In the genomic region with DNA sequence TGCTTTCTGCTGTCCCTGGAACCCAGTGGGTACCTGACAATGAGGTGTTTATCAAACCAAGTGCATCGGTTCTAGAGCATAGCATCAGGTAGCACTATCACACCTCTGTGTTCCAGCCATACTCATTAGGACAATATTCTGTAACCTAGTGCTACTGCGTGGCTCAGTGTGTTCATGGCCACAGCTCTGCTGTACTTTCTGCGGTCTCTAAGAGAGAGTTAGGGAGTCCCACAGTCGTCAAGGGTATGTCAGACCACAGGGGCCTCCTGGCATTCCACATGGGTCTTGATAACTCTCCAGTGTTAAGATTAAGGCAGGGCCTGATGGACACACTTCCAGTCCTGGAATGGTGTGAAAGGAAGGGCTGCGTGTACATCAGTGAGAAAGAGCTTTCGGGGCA, we compare ENCODE assay signal across 21 mouse cellular contexts. TPM values are rescaled to one million over a fixed set of nuclear protein-coding genes. Genes with fewer than 3 reads are reported as not detected.
DNase-seq lines count a peak whose midpoint lies in the region; ATAC-seq and TF ChIP-seq lines count a peak whose summit lies in the region.
"Had no signal": no experiment of that assay in that cellular context is flagged by ENCODE, and none has a peak within 500 bp of the region (broad histone marks: within the 10 kb centered on the region; RNA-seq: fewer than 3 reads in every experiment).

No protein-coding gene starts in this region.

- peaks cover 57% of the 10 kb centered on the region for H3K4me1 ChIP-seq in heart, embryonic 13.5 days
- peaks cover 30% of the 10 kb centered on the region for H3K4me1 ChIP-seq in kidney, embryonic 15.5 days
- H3K4me1 ChIP-seq in stomach, embryonic 14.5 days (ENCODE audit: control insufficient read depth, insufficient read depth, low read length): peaks cover 6% of the 10 kb centered on the region; the same call in 1 of the 2 replicates
- H3K4me1 ChIP-seq in stomach, postnatal 0 days (replicated peaks; ENCODE audit: control insufficient read depth, insufficient read depth): peaks cover 4% of the 10 kb centered on the region; the same call in 1 of the 2 replicates
- H3K4me1 ChIP-seq in stomach, embryonic 16.5 days (ENCODE audit: control insufficient read depth, insufficient read depth, low read length): peaks cover 8% of the 10 kb centered on the region
- H3K4me1 ChIP-seq: embryonic facial prominence, embryonic 12.5 days; midbrain, embryonic 12.5 days; neural tube, embryonic 15.5 days had no signal

- no peak overlapping the region for H3K4me2 ChIP-seq in heart, embryonic 13.5 days
- no peak overlapping the region for H3K4me2 ChIP-seq in kidney, embryonic 15.5 days
- H3K4me2 ChIP-seq in stomach, embryonic 14.5 days (replicated peaks; ENCODE audit: low read depth, low read length): no peak overlapping the region
- no peak overlapping the region for H3K4me2 ChIP-seq in stomach, postnatal 0 days (replicated peaks; ENCODE audit: low read depth)
- no peak overlapping the region for H3K4me2 ChIP-seq in stomach, embryonic 16.5 days (ENCODE audit: low read depth, low read length)
- H3K4me2 ChIP-seq: embryonic facial prominence, embryonic 12.5 days; midbrain, embryonic 12.5 days; neural tube, embryonic 15.5 days had no signal

- H3K9ac ChIP-seq in heart, embryonic 13.5 days: no peak overlapping the region
- H3K9ac ChIP-seq in kidney, embryonic 15.5 days: no peak overlapping the region
- H3K9ac ChIP-seq in stomach, embryonic 14.5 days (replicated peaks; ENCODE audit: low read depth, low read length): no peak overlapping the region
- H3K9ac ChIP-seq in stomach, postnatal 0 days (ENCODE audit: low read length): no peak overlapping the region
- H3K9ac ChIP-seq in stomach, embryonic 16.5 days (ENCODE audit: low read length): no peak overlapping the region
- H3K9ac ChIP-seq: embryonic facial prominence, embryonic 12.5 days; forebrain, postnatal 0 days; midbrain, embryonic 12.5 days; neural tube, embryonic 15.5 days had no signal

- H3K27ac ChIP-seq in heart, embryonic 13.5 days (replicated peaks): peak overlapping the region; percentile 84
- H3K27ac ChIP-seq in kidney, embryonic 15.5 days: peak overlapping the region; percentile 81
- H3K27ac ChIP-seq in stomach, embryonic 14.5 days (ENCODE audit: low read length): peak overlapping the region; percentile 59; the same call in 1 of the 2 replicates
- H3K27ac ChIP-seq in stomach, postnatal 0 days (replicated peaks): no peak overlapping the region; the same call in 1 of the 2 replicates
- peak overlapping the region; percentile 72 for H3K27ac ChIP-seq in stomach, embryonic 16.5 days (ENCODE audit: low read length)
- H3K27ac ChIP-seq: hindbrain, postnatal 0 days; midbrain, embryonic 12.5 days; neural tube, embryonic 15.5 days had no signal

- H3K9me3 ChIP-seq in heart, embryonic 13.5 days: no peaks in the 10 kb centered on the region
- no peaks in the 10 kb centered on the region for H3K9me3 ChIP-seq in kidney, embryonic 15.5 days (replicated peaks)
- no peaks in the 10 kb centered on the region for H3K9me3 ChIP-seq in stomach, embryonic 14.5 days (ENCODE audit: control insufficient read depth, low read depth, low read length)
- H3K9me3 ChIP-seq in stomach, postnatal 0 days (ENCODE audit: control insufficient read depth, low read length): no peaks in the 10 kb centered on the region
- H3K9me3 ChIP-seq in stomach, embryonic 16.5 days (replicated peaks; ENCODE audit: control insufficient read depth, low read length): no peaks in the 10 kb centered on the region
- H3K9me3 ChIP-seq: embryonic facial prominence, embryonic 12.5 days; midbrain, embryonic 12.5 days; neural tube, embryonic 15.5 days had no signal

- no peak for ATAC-seq in heart, embryonic 13.5 days (ENCODE audit: extremely low read depth, insufficient number of reproducible peaks, low FRiP score, low TSS enrichment)
- no peak for ATAC-seq in kidney, embryonic 15.5 days (replicated peaks; ENCODE audit: low FRiP score)
- no peak for ATAC-seq in stomach, embryonic 14.5 days (ENCODE audit: insufficient number of reproducible peaks, insufficient read depth, low FRiP score, low read depth)
- no peak for ATAC-seq in stomach, postnatal 0 days (ENCODE audit: low FRiP score, low TSS enrichment)
- ATAC-seq in stomach, embryonic 16.5 days (ENCODE audit: insufficient read depth, low FRiP score): no peak
- ATAC-seq: activated CD4-positive, CD25-positive, alpha-beta regulatory T cell, adult 4 months; forebrain, postnatal 0 days; hindbrain, postnatal 0 days; lung, postnatal 0 days had no signal

- DNase-seq in heart, postnatal 4 days: no peak
- no peak for DNase-seq in kidney, adult 11 months
- DNase-seq in stomach, postnatal 0 days (ENCODE audit: low spot score): no peak
- DNase-seq in B cell, adult 2 months: no peak
- DNase-seq: adrenal gland, postnatal 10 days; cerebellum, adult 2 months; cerebellum, postnatal 25 days; forebrain, postnatal 0 days; gastrocnemius, postnatal 36 days; thymus, postnatal 25 days had no signal

- H3K27me3 ChIP-seq in heart, embryonic 13.5 days (replicated peaks): no peaks in the 10 kb centered on the region
- no peaks in the 10 kb centered on the region for H3K27me3 ChIP-seq in kidney, embryonic 15.5 days
- H3K27me3 ChIP-seq in stomach, embryonic 14.5 days (ENCODE audit: control insufficient read depth, insufficient read depth, low read length): no peaks in the 10 kb centered on the region
- H3K27me3 ChIP-seq in stomach, postnatal 0 days (ENCODE audit: control insufficient read depth, insufficient read depth, low read length): no peaks in the 10 kb centered on the region
- H3K27me3 ChIP-seq in stomach, embryonic 16.5 days (ENCODE audit: control insufficient read depth, insufficient read depth, low read length): no peaks in the 10 kb centered on the region
- H3K27me3 ChIP-seq: embryonic facial prominence, embryonic 12.5 days; midbrain, embryonic 12.5 days; neural tube, embryonic 15.5 days had no signal

- no peaks in the 10 kb centered on the region for H3K36me3 ChIP-seq in heart, embryonic 13.5 days
- no peaks in the 10 kb centered on the region for H3K36me3 ChIP-seq in kidney, embryonic 15.5 days
- H3K36me3 ChIP-seq in stomach, embryonic 14.5 days (ENCODE audit: control insufficient read depth, insufficient read depth, low read length): no peaks in the 10 kb centered on the region
- no peaks in the 10 kb centered on the region for H3K36me3 ChIP-seq in stomach, postnatal 0 days (ENCODE audit: control insufficient read depth, insufficient read depth, low read length)
- no peaks in the 10 kb centered on the region for H3K36me3 ChIP-seq in stomach, embryonic 16.5 days (ENCODE audit: control insufficient read depth, insufficient read depth, low read length)
- H3K36me3 ChIP-seq: embryonic facial prominence, embryonic 12.5 days; midbrain, embryonic 12.5 days; neural tube, embryonic 15.5 days had no signal

- H3K4me3 ChIP-seq in heart, embryonic 13.5 days: no peak overlapping the region
- no peak overlapping the region for H3K4me3 ChIP-seq in kidney, embryonic 15.5 days (replicated peaks)
- H3K4me3 ChIP-seq in stomach, embryonic 14.5 days (ENCODE audit: low read depth, low read length): no peak overlapping the region
- H3K4me3 ChIP-seq in stomach, postnatal 0 days (ENCODE audit: low read depth, low read length): no peak overlapping the region
- H3K4me3 ChIP-seq in stomach, embryonic 16.5 days (replicated peaks; ENCODE audit: low read length): no peak overlapping the region
- H3K4me3 ChIP-seq: embryonic facial prominence, embryonic 12.5 days; midbrain, embryonic 12.5 days; neural tube, embryonic 15.5 days had no signal

- WGBS in heart, embryonic 13.5 days: 61% methylated on average over 6 of the region's 6 CpGs
- 78% methylated on average over 6 of the region's 6 CpGs for WGBS in kidney, embryonic 15.5 days
- WGBS in stomach, embryonic 14.5 days: 91% methylated on average over 6 of the region's 6 CpGs
- 86% methylated on average over 6 of the region's 6 CpGs for WGBS in stomach, postnatal 0 days
- WGBS in stomach, embryonic 16.5 days: 84% methylated on average over 6 of the region's 6 CpGs

- TF ChIP-seq EP300 in stomach, postnatal 0 days (optimal IDR thresholded peaks at IDR 0.05): no peak

- no peak for TF ChIP-seq CTCF in stomach, postnatal 0 days (IDR thresholded peaks at IDR 0.05; ENCODE audit: low read depth)

RNA-seq across cellular contexts. Expression of gene Smtn, which starts 23.4 kb away (rescaled TPM):
- polyA plus RNA-seq in heart, embryonic 13.5 days (2015; fragmentation: Nextera tagmentation; extraction: Ambion mirVana): 77.1 and 79.5 TPM in 2 replicates
- total RNA-seq in heart, postnatal 4 days (2021): 100 to 1,000 TPM; 188 to 190 TPM
- 89.1 and 110 TPM in 2 replicates for polyA plus RNA-seq in kidney, embryonic 15.5 days (2015; fragmentation: Nextera tagmentation; extraction: Ambion mirVana)
- 109 and 112 TPM in 2 replicates for polyA plus RNA-seq in stomach, embryonic 14.5 days (2014; fragmentation: Nextera tagmentation; extraction: Ambion mirVana)
- 103 TPM in 2 replicates for polyA plus RNA-seq in stomach, postnatal 0 days (2015; fragmentation: Nextera tagmentation; extraction: Ambion mirVana)
- 122 and 128 TPM in 2 replicates for polyA plus RNA-seq in stomach, embryonic 16.5 days (2015; fragmentation: Nextera tagmentation; extraction: Ambion mirVana)

RNA-seq across cellular contexts. Expression of gene Selenom, which starts 49.4 kb away (rescaled TPM):
- polyA plus RNA-seq in heart, embryonic 13.5 days (2015; fragmentation: Nextera tagmentation; extraction: Ambion mirVana): 128 and 130 TPM in 2 replicates
- total RNA-seq in heart, postnatal 4 days (2021): 10 to 100 TPM; 55.7 to 59.2 TPM
- 105 and 112 TPM in 2 replicates for polyA plus RNA-seq in kidney, embryonic 15.5 days (2015; fragmentation: Nextera tagmentation; extraction: Ambion mirVana)
- polyA plus RNA-seq in stomach, embryonic 14.5 days (2014; fragmentation: Nextera tagmentation; extraction: Ambion mirVana): 154 and 160 TPM in 2 replicates
- polyA plus RNA-seq in stomach, postnatal 0 days (2015; fragmentation: Nextera tagmentation; extraction: Ambion mirVana): 179 and 191 TPM in 2 replicates
- polyA plus RNA-seq in stomach, embryonic 16.5 days (2015; fragmentation: Nextera tagmentation; extraction: Ambion mirVana): 169 and 176 TPM in 2 replicates

RNA-seq across cellular contexts. Expression of gene Inpp5j, which starts 59.2 kb away (rescaled TPM):
- polyA plus RNA-seq in heart, embryonic 13.5 days (2015; fragmentation: Nextera tagmentation; extraction: Ambion mirVana): 9.0 and 10.0 TPM in 2 replicates
- 10 to 100 TPM; 17.2 to 21.1 TPM for total RNA-seq in heart, postnatal 4 days (2021)
- polyA plus RNA-seq in kidney, embryonic 15.5 days (2015; fragmentation: Nextera tagmentation; extraction: Ambion mirVana): 1.4 and 2.0 TPM in 2 replicates
- 1.2 and 2.0 TPM in 2 replicates for polyA plus RNA-seq in stomach, embryonic 14.5 days (2014; fragmentation: Nextera tagmentation; extraction: Ambion mirVana)
- 2.4 and 2.7 TPM in 2 replicates for polyA plus RNA-seq in stomach, postnatal 0 days (2015; fragmentation: Nextera tagmentation; extraction: Ambion mirVana)
- polyA plus RNA-seq in stomach, embryonic 16.5 days (2015; fragmentation: Nextera tagmentation; extraction: Ambion mirVana): 3.4 and 3.5 TPM in 2 replicates
- total RNA-seq: liver, adult 2 months had no signal
- polyA plus RNA-seq: activated CD4-positive, CD25-positive, alpha-beta regulatory T cell, adult 4 months had no signal
